Mouse (Mus musculus) CD4-positive naive resting alpha-beta T cell, adult 76 days (primary cell): ENCODE measurements around the gene 4930558K02Rik. TPM values are rescaled to one million over a fixed set of nuclear protein-coding genes. Genes with fewer than 3 reads are reported as not detected.

Experiments
- total RNA-seq: library from RNA; stranded (reverse); gene quantifications from one replicate; pipeline ENCODE4 v1.2.4, GENCODE M21; 2023

The 4930558K02Rik gene
- total RNA-seq, result not detected

DNA sequence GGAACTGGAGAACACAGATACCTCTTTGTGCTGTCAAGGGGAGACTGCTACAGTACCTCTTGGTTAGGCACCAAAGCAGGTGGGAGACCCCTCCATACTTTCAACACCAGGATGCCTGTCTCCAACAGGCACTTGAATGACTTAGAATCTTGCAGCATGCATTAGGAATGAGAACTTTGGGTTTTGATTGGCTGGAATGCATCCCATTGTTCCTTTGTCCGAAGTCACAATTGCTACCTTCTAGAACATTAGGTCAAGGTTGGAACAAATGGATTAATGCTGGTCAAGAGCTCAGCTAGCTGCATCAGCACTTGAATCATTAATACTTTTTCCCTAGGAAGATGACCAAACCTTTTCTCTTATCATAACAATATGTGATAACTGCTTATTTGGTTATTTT lies at the start of gene 4930558K02Rik:
Gene 4930558K02Rik, minus strand, starts transcription at position 101 of the 400 bp plus-strand sequence.

DNA sequence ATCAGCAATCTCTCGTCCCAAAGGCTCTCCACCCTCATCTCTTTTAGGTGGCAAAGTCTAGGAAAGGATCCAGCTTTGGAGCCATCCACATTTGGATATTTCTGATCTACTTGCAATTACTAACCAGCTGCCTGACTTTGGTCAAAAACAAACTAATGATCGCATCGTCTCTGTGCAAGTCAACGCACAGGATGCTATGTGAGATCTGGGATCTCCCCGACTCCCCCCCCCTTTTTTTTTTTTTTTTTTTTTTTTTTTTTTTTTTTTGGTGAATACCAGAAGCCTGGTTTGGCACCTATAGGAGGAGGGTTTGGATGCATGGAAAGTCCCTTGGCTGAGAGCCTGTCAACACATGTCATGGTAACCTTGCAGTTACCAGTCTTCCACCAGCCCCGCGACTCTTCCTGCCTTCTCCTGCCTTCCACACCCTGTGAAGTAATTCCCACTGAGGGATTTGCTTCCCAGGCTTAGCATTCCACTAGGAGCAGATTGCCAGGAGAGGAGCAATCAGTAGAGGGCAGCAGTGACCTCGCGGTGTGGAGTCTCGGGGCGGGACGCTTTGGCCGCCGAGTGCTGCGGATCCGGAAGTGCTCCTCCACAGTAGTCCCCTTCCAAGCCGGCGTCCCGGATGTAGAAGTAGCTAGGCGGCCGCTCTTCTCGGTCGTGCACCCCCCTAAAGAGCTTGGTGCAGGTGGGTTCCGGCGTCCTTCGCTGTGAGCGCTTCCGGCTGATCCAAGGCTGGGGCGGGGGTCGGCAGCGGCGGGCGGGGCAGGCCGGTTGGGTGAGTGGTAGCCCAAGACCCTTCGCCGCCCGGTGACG lies 10.6 kb downstream of the 4930558K02Rik start, which contains the start of gene Pigc:
Gene Pigc, plus strand, starts transcription at position 598 of the 819 bp plus-strand sequence.

Other genes starting within 250 kb of the 4930558K02Rik start
- gene Fasl, start 191.1 kb downstream of the 4930558K02Rik start, total RNA-seq, result 45.6 TPM
- gene Suco, start 103.0 kb downstream of the 4930558K02Rik start, total RNA-seq, result 246 TPM
- gene Pigc, start 10.4 kb downstream of the 4930558K02Rik start, total RNA-seq, result 13.4 TPM